Mouse (Mus musculus) spleen, adult 2 months (tissue): ENCODE measurements around the gene Myo16.

Source experiments
- CTCF ChIP-seq: fragments of 200-500 bp; IDR thresholded peaks from 2 replicates; pipeline ENCODE4 v1.5.1; 2011; ENCODE audit warnings: mild to moderate bottlenecking, inconsistent platforms; ENCODE audit not compliant: insufficient read depth, insufficient read length, insufficient replicate concordance; ENCODE audit errors: extremely low read depth
- POLR2A ChIP-seq: fragments of 200-500 bp; IDR thresholded peaks from 2 replicates; pipeline ENCODE4 v1.6.1; 2011; ENCODE audit warnings: low read depth, low read length, inconsistent platforms

DNA sequence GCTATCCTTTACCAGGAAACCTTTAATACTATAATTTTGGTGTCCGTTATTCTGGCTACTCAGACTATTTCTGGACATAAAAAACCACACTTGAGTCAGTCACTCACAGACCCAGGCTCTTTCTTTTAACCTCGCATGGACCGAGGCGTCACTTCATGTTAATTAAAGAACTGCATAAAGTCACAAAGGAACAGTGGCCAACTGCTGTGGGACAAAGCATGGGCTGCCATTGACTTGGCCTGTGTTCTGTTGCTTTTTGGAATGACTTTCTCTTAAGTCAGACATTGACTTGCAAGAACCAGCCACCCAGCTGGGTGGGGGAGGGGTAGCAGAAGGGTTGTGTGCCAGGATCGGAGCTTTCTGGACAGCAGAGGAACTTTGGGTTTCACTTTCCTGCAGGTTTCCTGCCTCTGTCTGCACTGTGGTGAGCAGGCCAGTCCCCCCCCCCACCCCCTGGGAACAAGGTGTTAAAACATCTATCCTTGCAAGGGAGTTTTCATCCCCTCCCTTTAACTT is 66.1 kb downstream of the Myo16 start:
- TF ChIP-seq CTCF (no peak), POLR2A (no peak)
